Mouse (Mus musculus) CD8-positive naive resting alpha-beta T cell, adult 2 months (primary cell): ENCODE results near the gene Rap2b.
A peak's percentile ranks its signal among the peaks of the same experiment; 100 is the strongest.

Experiments used
- DNase-seq, 2 experiments: peaks; one replicate each; pipeline ENCODE4 v3.0.0; 2022; ENCODE audit warnings: low read depth in 2 of 2, low spot score in 2 of 2

The Rap2b gene

GRCm38 (mm10) chr3:61376001-61376400, 14.6 kb downstream of the Rap2b start:
- no peak for DNase-seq

- DNase-seq, result no peak
Observed at GRCm38 (mm10) chr3:61386368-61386767, 24.9 kb downstream of the Rap2b start.

GRCm38 (mm10) chr3:61391564-61391963, 30.1 kb downstream of the Rap2b start:
- DNase-seq, result no peak

GRCm38 (mm10) chr3:61392881-61393280, 31.4 kb downstream of the Rap2b start:
- DNase-seq, result no peak

- DNase-seq, result no peak
Observed at GRCm38 (mm10) chr3:61393520-61393919, 32.1 kb downstream of the Rap2b start.

GRCm38 (mm10) chr3:61395382-61395781, 33.9 kb downstream of the Rap2b start:
- no peak for DNase-seq

- DNase-seq, result no peak
Observed at GRCm38 (mm10) chr3:61396728-61397127, 35.3 kb downstream of the Rap2b start.

GRCm38 (mm10) chr3:61400823-61401387, 39.5 kb downstream of the Rap2b start:
- DNase-seq, result no peak

- DNase-seq, result no peak
Observed at GRCm38 (mm10) chr3:61406921-61407320, 45.5 kb downstream of the Rap2b start.

GRCm38 (mm10) chr3:61409683-61410082, 48.2 kb downstream of the Rap2b start:
- peak; percentile 52 to 55 for DNase-seq

GRCm38 (mm10) chr3:61415883-61416282, 54.4 kb downstream of the Rap2b start:
- no peak for DNase-seq
